Mouse (Mus musculus) MEL (cell line): ENCODE data around the gene Emilin1.

ENCODE experiments used
- CHD2 ChIP-seq: IDR thresholded peaks from 2 replicates; pipeline ENCODE4 v1.6.1; 2011; ENCODE audit warnings: low read length, improper control_type of control experiment
- CTCF ChIP-seq, 3 experiments: IDR thresholded peaks in 2 of 3; conservative IDR thresholded peaks in 1 of 3; 2 replicates each; pipeline ENCODE4 v1.5.1; 2011 to 2012; ENCODE audit warnings: low read length in 3 of 3, low read depth in 2 of 3, mild to moderate bottlenecking in 2 of 3, improper control_type of control experiment in 1 of 3, inconsistent platforms in 1 of 3, mixed read lengths in 1 of 3, moderate library complexity in 1 of 3; ENCODE audit not compliant: control insufficient read depth in 1 of 3, insufficient read depth in 1 of 3, poor library complexity in 1 of 3, severe bottlenecking in 1 of 3
- E2F4 ChIP-seq: IDR thresholded peaks from 2 replicates; pipeline ENCODE4 v1.6.1; 2011; ENCODE audit warnings: low read depth, low read length, improper control_type of control experiment, borderline replicate concordance
- JUND ChIP-seq: IDR thresholded peaks from 2 replicates; pipeline ENCODE4 v1.6.1; 2011; ENCODE audit warnings: low read depth, mild to moderate bottlenecking, improper control_type of control experiment, low read length
- MAFK ChIP-seq: IDR thresholded peaks from 2 replicates; pipeline ENCODE4 v1.6.1; 2011; ENCODE audit warnings: low read depth, mild to moderate bottlenecking, low read length, improper control_type of control experiment, borderline replicate concordance
- MAX ChIP-seq: IDR thresholded peaks from 2 replicates; pipeline ENCODE4 v1.6.1; 2011; ENCODE audit warnings: low read length, improper control_type of control experiment
- POLR2A ChIP-seq, 2 experiments: IDR thresholded peaks; 2 replicates each; pipeline ENCODE4 v1.6.1; 2011 to 2012; ENCODE audit warnings: low read length in 2 of 2, mild to moderate bottlenecking in 2 of 2, control low read depth in 1 of 2, improper control_type of control experiment in 1 of 2, low read depth in 1 of 2, moderate library complexity in 1 of 2; ENCODE audit not compliant: control insufficient read depth in 1 of 2, insufficient read depth in 1 of 2, poor library complexity in 1 of 2
- UBTF ChIP-seq: IDR thresholded peaks from 2 replicates; pipeline ENCODE4 v1.6.1; 2012; ENCODE audit warnings: low read depth, mild to moderate bottlenecking, inconsistent platforms, low read length, improper control_type of control experiment, moderate library complexity, borderline replicate concordance; ENCODE audit not compliant: insufficient read depth
- ZMIZ1 ChIP-seq: IDR thresholded peaks from 2 replicates; pipeline ENCODE4 v1.6.1; 2012; ENCODE audit warnings: low read depth, mild to moderate bottlenecking, inconsistent platforms, low read length, improper control_type of control experiment, moderate library complexity

- no peak for TF ChIP-seq MAX
- TF ChIP-seq CTCF (IDR thresholded peaks at IDR 0.05 in 2 of 3, conservative IDR thresholded peaks at IDR 0.05 in 1 of 3; ENCODE audit: control insufficient read depth in 1 of 3, insufficient read depth in 1 of 3, low read depth in 2 of 3, low read length in 3 of 3, poor library complexity in 1 of 3, severe bottlenecking in 1 of 3): no peak
- TF ChIP-seq JUND: no peak
- TF ChIP-seq MAFK: no peak
- TF ChIP-seq E2F4: no peak
- TF ChIP-seq POLR2A (IDR thresholded peaks at IDR 0.05; ENCODE audit: control insufficient read depth in 1 of 2, insufficient read depth in 1 of 2, low read depth in 1 of 2, low read length in 2 of 2, poor library complexity in 1 of 2): no peak
- no peak for TF ChIP-seq ZMIZ1
- TF ChIP-seq CHD2: no peak
- no peak for TF ChIP-seq UBTF
Measured at GRCm38 (mm10) chr5:30912156-30912555, 1.0 kb upstream of the Emilin1 start.
